Mouse (Mus musculus) kidney, adult 2 months (tissue): Measurements from ENCODE around the gene Pde1c. TPM values are rescaled to one million over a fixed set of nuclear protein-coding genes. Genes with fewer than 3 reads are reported as not detected.

Experiments used
- DNase-seq: peaks from one replicate; pipeline ENCODE4 v3.0.0; 2021
- H3K27ac ChIP-seq: fragments of 200-500 bp; 2 replicates; pipeline ENCODE4 v1.5.1; 2012; ENCODE audit warnings: low read depth, low read length, control low read depth, inconsistent platforms; ENCODE audit not compliant: insufficient read depth
- H3K27me3 ChIP-seq: fragments of 200-500 bp; replicated peaks from 2 replicates; pipeline ENCODE4 v1.6.1; 2012; ENCODE audit warnings: mild to moderate bottlenecking, moderate library complexity, low read length, inconsistent platforms; ENCODE audit not compliant: control insufficient read depth, insufficient read depth
- H3K36me3 ChIP-seq: fragments of 200-500 bp; 2 replicates; pipeline ENCODE4 v1.6.1; 2012; ENCODE audit warnings: mild to moderate bottlenecking, moderate library complexity, low read length, inconsistent platforms; ENCODE audit not compliant: control insufficient read depth, insufficient read depth
- H3K4me1 ChIP-seq: fragments of 200-500 bp; 2 replicates; pipeline ENCODE4 v1.6.1; 2011; ENCODE audit warnings: low read length; ENCODE audit not compliant: control insufficient read depth, insufficient read depth
- H3K4me3 ChIP-seq: fragments of 200-500 bp; 2 replicates; pipeline ENCODE4 v1.5.1; 2011; ENCODE audit warnings: mild to moderate bottlenecking, low read depth, low read length, control low read depth; ENCODE audit not compliant: insufficient read depth
- CTCF ChIP-seq: fragments of 200-500 bp; conservative IDR thresholded peaks from 2 replicates; pipeline ENCODE4 v1.5.1; 2011; ENCODE audit warnings: low read depth, mild to moderate bottlenecking, control low read depth, low read length, moderate library complexity, mixed read lengths; ENCODE audit not compliant: insufficient read depth, insufficient read length
- POLR2A ChIP-seq: fragments of 200-500 bp; IDR thresholded peaks from one replicate; pipeline ENCODE4 v1.6.1; 2011; ENCODE audit warnings: low read depth, low read length, control low read depth
- WGBS: fragments of 180-500 bp; shearing (Covaris S2); methylation state at CpG from one replicate; pipeline ENCODE4 v1.1.7; 2018; 5-methylcytosine and 5-hydroxymethylcytosine counted together
- polyA plus RNA-seq: library from polyadenylated mRNA; depleted of rRNA; stranded (reverse); fragments of >200 nt; gene quantifications from 2 replicates; pipeline ENCODE4 v1.2.3, GENCODE M21; 2012

Gene Pde1c
- polyA plus RNA-seq, 1 experiment: 0.94 TPM

DNA sequence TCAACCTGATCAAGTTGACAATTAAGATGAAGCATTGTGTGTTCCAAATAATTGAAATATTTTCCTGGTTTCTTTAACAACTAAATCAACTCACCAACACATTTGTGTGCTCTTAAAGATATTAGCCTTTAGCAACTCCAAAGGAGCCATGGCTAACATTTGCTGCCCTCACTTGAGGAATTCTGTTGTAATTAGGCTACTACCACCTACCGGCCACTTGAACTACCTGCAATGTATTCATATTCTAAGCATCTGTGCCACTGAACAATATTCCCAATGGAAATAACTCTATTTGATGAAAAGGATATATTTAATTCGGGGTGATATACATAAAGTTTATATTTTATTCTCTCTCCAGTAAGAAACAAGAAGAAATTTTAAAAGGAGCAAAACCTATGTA is 121.0 kb downstream of the Pde1c start:
- Histone ChIP-seq H3K4me3 (no peak overlapping the region), H3K27me3 (no peaks in the 10 kb centered on the region), H3K36me3 (no peaks in the 10 kb centered on the region), H3K27ac (no peak overlapping the region), H3K4me1 (no peaks in the 10 kb centered on the region)
- 30% methylated on average over 2 of the region's 2 CpGs for WGBS
- TF ChIP-seq POLR2A (no peak), CTCF (no peak)
- DNase-seq: peak; percentile 4

DNA sequence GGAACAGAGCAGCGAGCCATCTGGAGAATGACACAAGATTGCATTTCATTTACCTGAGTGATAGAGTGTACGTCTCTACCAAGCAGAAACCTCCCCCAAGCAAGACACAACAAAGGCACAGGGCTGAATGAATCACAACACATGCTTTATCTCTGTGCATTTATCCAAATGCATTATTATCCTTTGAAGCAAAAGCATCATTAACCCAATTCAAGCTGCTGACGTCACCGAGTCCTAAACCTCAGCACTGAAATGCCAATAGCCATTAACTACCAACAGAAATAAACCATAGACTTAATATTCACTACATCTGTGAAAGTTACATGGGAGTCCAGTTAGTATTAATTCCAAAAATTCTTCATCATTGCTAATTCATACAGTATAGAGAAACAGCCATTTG is 127.4 kb downstream of the Pde1c start:
- Histone ChIP-seq H3K4me3 (no peak overlapping the region), H3K27me3 (no peaks in the 10 kb centered on the region), H3K4me1 (no peaks in the 10 kb centered on the region), H3K27ac (no peak overlapping the region), H3K36me3 (no peaks in the 10 kb centered on the region)
- no peak for TF ChIP-seq POLR2A
- no peak for TF ChIP-seq CTCF
- WGBS: 86% methylated on average over 4 of the region's 4 CpGs
- no peak for DNase-seq

DNA sequence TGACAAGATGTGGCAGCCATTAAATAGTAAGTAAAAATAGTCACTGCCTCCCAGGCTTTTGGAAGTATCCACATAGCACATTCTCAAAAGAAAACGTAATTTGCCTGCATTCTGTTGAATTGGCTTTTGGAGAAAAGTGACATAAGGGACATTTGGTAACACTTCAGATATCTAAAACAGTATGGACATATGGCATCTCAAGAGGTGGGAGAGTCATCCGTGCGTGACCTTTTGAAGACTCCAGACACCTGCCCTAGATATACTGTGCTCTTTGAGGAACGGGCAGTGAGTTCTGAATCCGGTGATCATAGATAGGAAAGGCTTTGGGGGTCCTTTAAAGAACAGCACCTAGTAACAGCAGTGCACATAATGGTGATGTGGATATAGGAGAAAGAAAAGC is 143.1 kb downstream of the Pde1c start:
- no peaks in the 10 kb centered on the region for H3K4me1 ChIP-seq
- no peak for DNase-seq
- WGBS: 84% methylated on average over 5 of the region's 5 CpGs
- no peaks in the 10 kb centered on the region for H3K27me3 ChIP-seq
- H3K36me3 ChIP-seq: no peaks in the 10 kb centered on the region
- no peak overlapping the region for H3K4me3 ChIP-seq
- no peak overlapping the region for H3K27ac ChIP-seq
- no peak for TF ChIP-seq CTCF

DNA sequence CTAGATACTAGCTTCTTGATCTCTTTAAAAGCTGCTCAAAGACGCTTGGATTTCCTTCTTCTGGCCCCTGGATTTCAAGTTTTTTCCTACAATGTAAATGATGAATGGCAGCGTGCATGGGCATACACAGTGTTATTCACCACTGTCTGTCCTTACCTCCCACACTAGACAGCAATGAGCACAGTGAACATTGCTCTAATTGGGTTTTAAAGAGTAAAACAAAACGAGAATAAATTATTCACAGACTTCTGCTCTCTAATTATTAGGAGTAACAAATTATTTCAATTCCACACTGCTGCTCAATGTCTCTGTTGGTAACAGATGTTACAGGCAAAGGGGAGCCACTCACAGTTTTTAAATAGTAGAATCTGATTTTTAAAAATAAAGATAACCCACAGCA is 146.0 kb downstream of the Pde1c start:
- Histone ChIP-seq H3K27ac (no peak overlapping the region), H3K4me1 (no peaks in the 10 kb centered on the region), H3K36me3 (no peaks in the 10 kb centered on the region), H3K27me3 (no peaks in the 10 kb centered on the region), H3K4me3 (no peak overlapping the region)
- DNase-seq: no peak
- 59% methylated on average over 3 of the region's 3 CpGs for WGBS
- TF ChIP-seq POLR2A (no peak), CTCF (no peak)

DNA sequence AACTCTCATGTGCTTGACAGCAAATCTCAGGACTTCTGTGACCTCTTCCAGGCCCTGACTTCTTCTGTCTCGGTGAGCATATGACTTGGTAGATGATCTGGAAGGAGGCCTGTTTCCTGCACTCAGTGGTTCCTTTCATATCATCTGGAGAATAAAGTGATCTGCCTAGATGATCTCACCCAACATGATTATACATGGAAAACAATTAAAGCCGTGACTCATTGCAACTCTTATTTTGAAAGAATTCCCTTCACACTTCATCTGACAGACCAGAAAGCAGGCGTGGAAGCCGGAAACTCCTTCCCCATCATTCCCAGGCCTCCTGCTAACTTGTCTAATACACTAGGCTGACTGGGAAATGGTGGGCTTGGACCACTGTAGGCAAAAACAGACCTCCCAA is 152.7 kb downstream of the Pde1c start:
- H3K36me3 ChIP-seq: no peaks in the 10 kb centered on the region
- TF ChIP-seq CTCF (no peak), POLR2A (no peak)
- H3K27me3 ChIP-seq: no peaks in the 10 kb centered on the region
- no peak overlapping the region for H3K27ac ChIP-seq
- no peak for DNase-seq
- no peak overlapping the region for H3K4me3 ChIP-seq
- 48% methylated on average over 4 of the region's 4 CpGs for WGBS
- H3K4me1 ChIP-seq: no peaks in the 10 kb centered on the region

DNA sequence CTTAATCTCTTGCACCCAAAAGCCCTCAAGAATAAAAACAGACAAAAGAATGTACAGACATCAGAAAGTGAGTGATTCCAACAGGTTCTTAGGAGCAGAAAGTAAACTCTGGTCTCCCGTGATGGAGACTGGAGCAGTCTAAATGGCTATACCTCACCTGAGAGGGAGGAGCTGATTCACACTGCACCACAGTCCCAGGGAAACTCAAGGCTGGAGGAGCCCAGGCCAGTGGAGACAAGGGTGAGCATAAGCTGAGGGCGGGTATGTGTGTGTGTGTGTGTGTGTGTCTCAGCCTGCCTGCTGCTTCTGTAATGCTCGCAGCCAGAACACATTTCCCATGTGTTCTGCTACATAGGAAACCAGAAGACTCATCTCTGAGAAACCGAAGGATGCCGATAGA is 179.7 kb downstream of the Pde1c start:
- 80% methylated on average over 5 of the region's 5 CpGs for WGBS
- TF ChIP-seq POLR2A (no peak), CTCF (no peak)
- Histone ChIP-seq H3K27ac (no peak overlapping the region), H3K36me3 (no peaks in the 10 kb centered on the region), H3K4me1 (no peaks in the 10 kb centered on the region), H3K27me3 (no peaks in the 10 kb centered on the region), H3K4me3 (no peak overlapping the region)
- no peak for DNase-seq

DNA sequence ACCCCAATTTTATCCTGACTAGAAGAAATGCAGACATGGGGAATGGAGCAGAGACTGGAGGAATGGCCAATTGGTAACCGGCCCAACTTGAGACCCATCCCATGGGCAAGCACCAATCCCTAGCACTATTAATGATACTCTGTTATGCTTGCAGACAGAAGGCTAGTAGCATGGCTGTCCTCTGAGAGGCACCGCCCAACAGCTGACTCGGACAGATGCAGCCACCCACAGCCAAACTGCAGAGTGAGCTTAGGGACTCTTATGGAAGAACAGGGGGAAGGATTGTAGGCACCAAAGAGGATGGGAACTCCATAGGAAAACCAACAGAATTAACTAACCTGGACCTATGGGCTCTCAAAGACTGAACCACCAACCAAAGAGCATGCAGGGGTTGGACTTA is 192.5 kb downstream of the Pde1c start:
- WGBS: 92% methylated on average over 3 of the region's 3 CpGs
- no peaks in the 10 kb centered on the region for H3K36me3 ChIP-seq
- H3K4me1 ChIP-seq: no peaks in the 10 kb centered on the region
- TF ChIP-seq POLR2A (no peak), CTCF (no peak)
- H3K4me3 ChIP-seq: no peak overlapping the region
- H3K27me3 ChIP-seq: no peaks in the 10 kb centered on the region
- no peak overlapping the region for H3K27ac ChIP-seq
- no peak for DNase-seq

DNA sequence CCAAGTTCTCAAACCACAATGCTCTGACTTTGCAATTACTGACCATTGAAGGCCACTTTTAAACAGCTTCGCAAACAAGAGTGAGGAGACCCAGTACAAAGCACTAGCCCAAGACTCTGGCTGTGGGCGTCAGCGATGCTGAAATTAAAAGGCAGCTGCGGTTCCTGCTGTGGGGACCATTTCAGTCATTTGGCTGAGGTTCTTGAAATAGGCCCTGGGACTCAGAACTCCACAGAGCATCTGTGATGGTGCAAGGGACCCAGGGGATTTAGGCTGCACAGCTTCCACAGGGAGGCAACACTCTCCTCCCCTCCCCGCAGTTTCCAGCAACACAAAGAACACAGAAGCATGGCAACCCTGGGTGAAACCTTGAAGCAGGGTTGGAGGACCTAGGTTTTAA is 194.7 kb downstream of the Pde1c start:
- no peaks in the 10 kb centered on the region for H3K4me1 ChIP-seq
- no peak overlapping the region for H3K4me3 ChIP-seq
- no peaks in the 10 kb centered on the region for H3K36me3 ChIP-seq
- H3K27me3 ChIP-seq: no peaks in the 10 kb centered on the region
- 93% methylated on average over 5 of the region's 5 CpGs for WGBS
- H3K27ac ChIP-seq: no peak overlapping the region
- DNase-seq: no peak
- TF ChIP-seq POLR2A: no peak
- no peak for TF ChIP-seq CTCF
